Mouse (Mus musculus) bone marrow, adult 2 months (tissue): Measurements from ENCODE around the gene Tln2.

Experiments
- CTCF ChIP-seq: fragments of 200-500 bp; IDR thresholded peaks from 2 replicates; pipeline ENCODE4 v1.5.1; 2011; ENCODE audit warnings: low read length, control low read depth; ENCODE audit not compliant: control insufficient read depth, insufficient read depth
- POLR2A ChIP-seq: fragments of 200-500 bp; IDR thresholded peaks from 2 replicates; pipeline ENCODE4 v1.6.1; 2011; ENCODE audit warnings: low read depth, mild to moderate bottlenecking, control low read depth, low read length, borderline replicate concordance; ENCODE audit not compliant: control insufficient read depth

GRCm38 (mm10) chr9:67187686-67188085 lies 371.8 kb downstream of the Tln2 start:
- no peak for TF ChIP-seq POLR2A
- no peak for TF ChIP-seq CTCF
